Mouse (Mus musculus) lung, postnatal 10 days (tissue): ENCODE measurements around the gene Kcnk10.
"Not testable (repeated sequence)": the region's sequence is repeated elsewhere in the genome, so short reads cannot be mapped to it uniquely, and the experiment has no call there.

Experiments
- DNase-seq: peaks from one replicate; pipeline ENCODE4 v3.0.0; 2021

Gene Kcnk10

DNA sequence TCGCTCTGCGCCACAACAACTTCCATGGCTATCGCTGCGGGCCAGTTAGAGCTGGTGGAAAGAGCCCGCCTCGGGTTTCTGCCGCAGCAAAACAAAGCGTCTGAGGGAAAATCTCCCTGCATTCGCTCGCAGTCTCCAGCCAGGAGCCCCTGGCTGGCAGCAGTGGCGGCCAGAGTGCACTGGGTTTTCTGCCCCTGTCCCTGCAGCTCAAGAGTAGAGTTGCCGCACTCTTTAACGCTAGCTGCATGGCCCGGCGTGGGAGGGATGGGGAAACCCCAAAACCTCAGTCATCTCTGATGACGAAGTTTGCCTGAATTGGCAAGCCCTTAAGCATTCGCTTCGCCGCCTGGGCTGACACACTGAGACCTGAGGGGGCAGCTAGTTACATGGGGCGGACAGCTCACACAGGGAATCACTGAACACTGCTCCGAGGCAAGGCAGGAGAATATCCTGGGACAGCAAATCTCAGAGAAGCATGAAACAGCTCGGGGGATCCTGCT, at the start of gene Kcnk10:
Gene Kcnk10 (minus strand): TSS at position 450 of the 500 bp plus-strand sequence.
- DNase-seq: no peak

DNA sequence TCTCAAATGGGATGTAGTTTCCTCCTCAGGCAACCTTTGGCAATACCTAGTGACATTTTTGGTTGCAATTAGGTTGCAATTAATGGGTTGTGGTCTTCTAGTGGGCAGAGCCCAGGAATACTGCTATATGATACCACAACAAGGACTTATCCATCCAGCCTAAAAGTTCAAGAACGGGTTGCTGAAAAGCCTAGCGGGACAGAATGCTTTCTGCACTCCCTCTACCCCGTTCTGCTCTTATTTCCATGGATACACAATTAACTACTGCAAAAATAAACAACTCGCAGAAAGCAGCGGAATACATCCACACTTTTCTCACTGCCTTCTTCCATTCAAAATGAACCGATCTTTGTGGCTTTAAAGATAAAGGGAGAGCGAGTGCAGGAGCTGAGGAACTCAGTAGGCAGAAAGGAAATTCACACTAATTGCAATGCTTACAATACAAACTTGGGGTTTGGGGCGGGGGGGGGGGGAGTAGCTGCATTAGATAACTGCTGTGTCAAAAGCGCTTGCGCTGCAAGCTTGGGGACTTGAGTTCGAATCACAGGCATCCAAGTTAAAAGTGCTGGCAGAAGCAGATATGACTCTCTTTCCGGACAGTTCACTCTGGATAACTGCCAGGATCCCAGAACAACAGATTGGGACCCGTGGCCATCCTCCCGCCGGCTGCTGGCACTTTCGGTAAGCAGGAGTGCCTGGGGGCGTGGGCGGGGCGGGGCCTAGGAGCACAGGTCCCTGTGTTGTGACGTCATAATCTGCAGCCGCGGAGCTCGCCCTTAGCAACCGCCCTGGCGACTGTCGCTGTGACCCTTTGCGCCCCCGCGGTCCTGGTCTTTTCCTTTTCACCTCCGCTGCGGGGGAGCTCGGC, 49.5 kb upstream of the Kcnk10 start, which contains the start of gene Spata7:
Gene Spata7 (plus strand): TSS at position 766 of the 868 bp plus-strand sequence.
- peak; percentile 91 for DNase-seq

DNA sequence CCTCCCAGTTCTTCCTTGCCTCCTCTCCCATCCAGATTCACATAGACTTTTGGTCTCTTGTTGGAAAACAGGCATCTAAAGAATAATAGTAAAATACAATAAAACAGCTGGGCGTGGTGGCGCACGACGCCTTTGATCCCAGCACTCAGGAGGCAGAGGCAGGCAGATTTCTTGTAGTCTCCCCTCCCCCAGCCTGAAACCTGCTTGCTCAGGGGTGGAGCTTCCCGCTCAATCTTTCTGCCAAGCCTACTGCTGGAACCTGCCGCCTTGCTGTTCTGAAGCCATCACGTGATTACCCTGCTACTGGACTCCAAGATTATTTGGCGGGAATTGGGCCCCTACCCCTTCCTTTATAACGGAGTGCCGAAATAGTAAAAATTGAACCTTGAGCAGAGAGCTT, 45.2 kb upstream of the Kcnk10 start:
- DNase-seq: not testable (repeated sequence)

DNA sequence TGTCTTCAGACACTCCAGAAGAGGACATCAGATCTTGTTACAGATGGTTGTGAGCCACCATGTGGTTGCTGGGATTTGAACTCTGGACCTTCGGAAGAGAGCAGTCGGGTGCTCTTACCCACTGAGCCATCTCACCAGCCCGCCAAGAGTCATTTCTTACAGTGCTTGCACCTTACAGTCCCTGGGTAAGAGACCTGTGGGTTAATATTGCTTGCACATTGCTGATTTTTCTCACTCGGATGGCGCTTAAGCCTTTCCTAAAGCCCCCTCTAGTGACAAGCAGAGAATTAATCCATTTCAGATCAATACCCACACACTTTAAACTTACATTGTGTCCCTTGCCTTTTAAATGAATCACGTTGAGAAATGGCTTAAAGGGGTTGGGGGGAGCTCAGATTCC, 42.8 kb upstream of the Kcnk10 start:
- DNase-seq: not testable (repeated sequence)

DNA sequence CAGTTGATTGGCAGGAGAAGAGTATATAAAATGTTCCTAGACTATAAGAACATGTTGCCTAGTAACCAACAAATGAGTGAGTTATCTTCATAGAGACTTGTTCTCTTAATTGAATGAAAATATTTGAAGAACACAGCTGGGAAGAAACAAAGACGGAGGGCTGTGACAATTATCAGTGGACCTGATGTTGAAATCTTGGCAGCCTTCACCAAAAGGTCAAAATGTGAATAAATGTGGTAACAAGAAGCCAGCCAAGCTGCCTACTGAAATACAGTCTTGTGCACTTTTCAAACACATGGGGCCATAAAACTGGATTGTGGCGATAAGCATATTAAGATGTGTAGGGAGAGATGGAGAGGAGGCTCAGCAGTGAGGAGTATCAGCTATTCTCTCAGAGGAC, 41.4 kb upstream of the Kcnk10 start:
- DNase-seq: peak; percentile 42

DNA sequence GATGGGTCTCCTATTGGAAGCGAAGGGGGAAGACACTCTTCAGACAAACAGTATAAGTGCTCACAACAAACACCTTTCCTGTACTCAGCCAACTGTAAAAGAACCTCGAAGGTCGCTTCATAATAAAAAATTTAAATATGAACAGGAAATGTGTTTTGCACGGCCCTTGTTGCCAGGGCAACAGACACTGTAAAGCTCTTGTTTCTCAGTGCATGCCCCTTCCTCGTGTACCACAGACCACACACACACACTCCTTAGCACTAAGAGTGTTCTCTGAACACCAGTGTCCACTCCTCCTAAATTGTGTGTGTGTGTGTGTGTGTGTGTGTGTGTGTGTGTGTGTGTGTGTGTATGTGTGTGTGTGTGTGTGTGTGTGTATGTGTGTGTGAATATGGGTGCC, 37.6 kb upstream of the Kcnk10 start:
- no peak for DNase-seq

DNA sequence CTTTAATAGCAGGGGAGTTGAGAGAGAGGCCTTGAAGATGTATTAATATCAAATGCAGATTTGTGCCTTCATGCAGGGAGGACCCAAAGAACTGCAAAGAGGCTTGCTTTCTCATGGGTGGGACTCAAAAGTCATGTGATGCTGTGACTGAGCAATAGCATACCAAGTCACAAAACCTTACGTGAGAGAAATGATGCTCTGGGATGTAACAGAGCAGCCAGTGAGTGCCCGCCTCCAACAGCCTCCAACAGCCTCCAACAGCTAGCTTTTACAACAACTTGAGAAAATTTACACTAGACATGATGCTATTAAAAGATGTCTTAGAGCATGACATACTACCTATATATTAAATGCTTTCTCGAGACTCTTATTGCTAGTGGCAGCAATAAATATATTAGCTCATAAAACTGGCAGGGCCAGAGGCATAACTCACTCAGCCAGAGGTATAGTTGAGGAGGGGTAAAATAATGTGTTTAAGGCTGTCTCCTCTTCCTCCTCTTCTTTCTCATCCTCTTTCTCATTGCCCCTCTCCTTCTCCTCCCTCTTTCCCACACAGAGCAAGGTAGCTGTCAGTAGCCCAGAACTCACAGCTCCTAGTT, 36.9 kb upstream of the Kcnk10 start:
- DNase-seq: no peak

DNA sequence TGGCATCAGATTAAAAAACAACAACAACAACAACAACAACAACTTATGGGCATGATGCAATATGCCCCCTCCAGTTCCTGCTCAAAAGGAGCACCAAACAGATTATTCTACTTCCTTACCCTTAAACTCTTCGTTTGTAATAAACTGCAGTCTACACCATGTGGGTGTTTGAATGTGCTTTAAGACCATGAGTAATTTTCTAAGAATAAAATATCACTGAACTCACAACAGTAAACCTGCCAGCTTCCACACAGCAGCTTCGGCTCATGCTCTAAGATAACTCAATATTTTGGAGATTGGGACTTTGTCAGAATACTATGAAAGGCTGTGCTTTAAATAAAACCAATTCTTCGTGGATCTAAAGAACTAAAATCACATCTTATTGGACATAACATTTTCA, 32.2 kb upstream of the Kcnk10 start:
- no peak for DNase-seq

DNA sequence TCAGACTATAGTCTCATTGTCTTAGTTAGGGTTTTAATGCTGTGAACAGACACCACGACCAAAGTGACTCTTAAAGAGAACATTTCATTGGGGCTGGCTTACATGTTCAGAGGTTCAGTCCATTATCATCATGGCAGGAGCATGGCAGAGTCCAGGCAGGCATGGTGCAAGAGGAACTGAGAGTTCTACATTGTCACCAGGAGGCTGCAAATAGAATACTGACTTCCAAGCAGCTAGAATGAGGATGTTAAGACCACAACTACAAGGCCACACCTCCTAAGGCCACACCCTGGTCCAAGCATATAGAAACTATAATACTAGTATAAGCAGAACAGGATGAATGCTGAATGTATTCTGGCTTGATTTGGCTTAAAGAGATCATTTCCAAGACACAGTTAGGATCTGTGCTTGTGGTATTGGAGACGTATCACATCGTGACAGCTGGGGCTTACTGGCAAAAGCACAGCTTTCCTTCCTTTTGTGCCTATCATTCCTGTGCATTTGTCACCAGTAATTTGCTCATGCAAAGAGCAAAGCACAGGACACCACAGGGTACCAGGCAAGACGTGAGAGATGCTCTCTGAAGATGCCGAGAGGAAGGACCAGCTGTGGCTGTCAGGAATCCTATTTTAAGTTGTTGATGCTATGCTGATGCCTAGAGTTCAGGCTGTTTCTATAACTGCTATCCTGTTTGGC, 28.6 kb upstream of the Kcnk10 start:
- no peak for DNase-seq

DNA sequence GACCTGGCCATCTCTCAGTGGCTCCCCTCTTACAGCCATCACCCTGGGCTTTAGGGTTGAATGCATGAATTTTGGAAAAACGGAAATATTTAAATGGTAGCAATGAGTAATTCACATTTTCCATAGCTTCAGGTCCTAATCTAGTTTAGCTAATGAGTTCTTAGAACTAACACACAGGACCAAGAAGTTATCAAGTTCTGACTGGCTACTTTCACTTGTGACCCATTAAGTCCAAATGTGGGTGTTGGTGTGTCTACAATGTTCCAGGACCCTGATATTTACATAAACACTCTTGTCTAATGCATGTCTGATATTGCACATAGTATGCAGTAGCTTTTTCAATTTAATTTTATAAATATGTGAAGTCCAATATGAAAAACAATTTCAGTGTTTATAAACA, 27.2 kb upstream of the Kcnk10 start:
- no peak for DNase-seq

DNA sequence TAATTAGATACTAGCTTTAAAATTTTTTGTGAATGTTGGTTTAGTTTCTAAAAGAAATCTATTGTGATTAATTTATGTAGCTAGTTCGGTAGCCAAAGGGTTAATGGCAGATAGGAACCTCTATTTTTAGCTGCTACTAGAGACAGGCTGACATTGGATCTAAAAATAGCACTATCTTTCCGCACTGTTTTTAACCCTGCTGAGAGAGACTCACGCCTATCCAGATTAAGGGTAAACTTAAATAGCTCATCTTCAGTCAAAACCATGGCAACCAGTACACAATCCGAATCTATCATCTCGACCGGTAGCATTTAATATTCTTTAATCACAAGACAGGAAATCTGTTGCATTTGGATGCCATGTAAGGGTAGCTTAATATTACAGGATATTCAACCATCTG, 24.0 kb upstream of the Kcnk10 start:
- DNase-seq: no peak

DNA sequence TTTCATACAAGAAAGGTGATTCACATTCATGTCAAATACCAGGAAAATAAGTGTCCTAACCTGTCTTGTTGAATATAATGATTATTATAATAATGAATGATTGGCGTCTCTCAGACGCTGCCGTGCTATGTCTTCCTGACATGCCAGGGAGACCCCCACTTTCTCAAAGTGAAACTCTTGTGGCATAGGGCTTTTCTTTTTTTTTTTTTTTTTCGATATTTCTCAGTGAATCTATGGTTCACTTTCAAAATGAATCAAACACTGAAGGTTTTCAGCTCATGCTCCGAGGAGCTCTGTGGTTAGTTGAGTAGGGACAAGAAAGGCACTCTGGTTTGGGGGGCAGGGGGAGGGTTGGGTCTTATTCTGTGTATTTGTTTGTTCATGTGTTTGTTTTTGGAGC, 22.8 kb upstream of the Kcnk10 start:
- DNase-seq: no peak

DNA sequence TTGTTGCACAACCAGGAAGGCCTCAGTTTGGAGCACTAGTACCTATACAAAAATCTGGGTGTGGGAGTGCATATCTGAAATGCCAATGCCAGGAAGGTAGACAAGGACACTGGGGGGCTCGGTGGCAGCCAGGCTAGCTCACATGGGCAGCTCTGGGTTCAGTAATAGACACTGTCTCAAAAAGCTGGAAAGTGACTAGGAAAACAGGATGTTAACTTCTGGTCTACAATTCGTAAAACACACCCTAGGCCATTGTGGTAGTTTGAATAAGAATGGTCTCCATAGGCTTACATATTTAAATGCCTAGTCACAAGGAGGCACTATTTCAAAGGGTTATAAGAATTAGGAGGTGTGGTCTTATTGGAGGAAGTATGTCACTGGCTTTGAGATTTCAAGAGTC, 12.9 kb upstream of the Kcnk10 start:
- DNase-seq: no peak

DNA sequence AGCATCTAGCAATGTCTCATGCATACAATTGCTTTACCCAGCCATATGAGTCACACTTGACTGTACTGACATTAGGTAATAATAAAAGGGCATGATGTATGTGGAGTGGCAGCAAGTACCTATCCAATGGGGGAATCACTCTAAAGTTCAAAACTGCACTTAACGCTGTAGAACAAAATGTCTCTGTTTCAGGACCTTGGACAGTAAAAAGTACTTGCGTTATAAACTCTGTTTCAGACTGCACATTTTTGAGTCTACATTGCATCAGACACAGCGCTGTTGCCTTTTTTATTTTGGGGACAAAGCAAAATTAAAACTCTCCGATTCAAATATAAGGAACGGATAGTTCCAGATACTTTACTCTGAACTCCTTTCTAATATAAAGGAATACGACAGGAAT, 10.5 kb upstream of the Kcnk10 start:
- DNase-seq: no peak

DNA sequence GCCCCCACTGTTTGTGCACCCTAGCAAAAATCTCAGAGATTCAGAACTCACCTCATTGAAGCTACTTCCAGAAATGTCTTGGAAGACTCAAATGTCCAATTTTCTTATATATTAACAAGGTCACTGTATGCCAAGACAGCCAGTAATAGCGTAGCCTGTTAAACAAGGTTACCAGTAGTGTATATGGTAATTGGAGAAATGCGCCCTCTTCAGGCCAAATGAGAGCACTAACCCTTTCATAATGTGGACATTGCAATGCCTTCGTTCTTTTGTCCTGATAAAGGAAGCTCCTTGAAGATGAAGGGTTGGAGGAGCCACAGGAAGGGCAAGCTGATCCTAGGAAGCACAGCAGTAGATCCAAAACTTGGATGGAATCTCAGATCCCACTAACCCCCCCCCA, 7.2 kb upstream of the Kcnk10 start:
- no peak for DNase-seq

DNA sequence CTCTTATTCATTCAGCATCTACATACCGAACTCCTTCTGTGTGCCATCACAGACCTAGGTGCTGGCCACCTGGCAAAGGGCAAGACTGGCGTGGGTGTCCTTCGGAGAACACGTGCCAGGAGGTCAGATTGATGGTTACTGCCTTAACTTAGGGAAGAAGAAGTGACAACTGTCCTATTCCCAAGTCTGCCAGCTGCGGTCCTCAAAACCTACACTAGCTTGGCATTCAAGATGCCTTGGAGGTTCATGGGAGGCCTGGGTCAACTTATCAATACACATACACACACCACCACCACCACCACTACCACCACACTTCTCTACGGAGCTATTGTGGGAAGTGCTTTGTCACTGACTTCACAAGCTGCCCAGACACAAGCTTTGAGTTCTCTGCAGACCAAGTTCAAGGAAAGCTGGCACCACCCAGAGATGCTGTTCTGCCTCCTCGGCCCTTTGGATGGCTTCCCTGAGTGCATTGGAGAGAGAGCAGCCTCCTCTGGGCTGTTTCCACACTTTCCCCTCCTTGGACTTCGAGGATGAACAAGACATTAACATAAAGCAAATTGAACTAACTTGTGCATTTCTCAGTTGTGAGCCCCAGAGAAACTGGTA, 2.1 kb downstream of the Kcnk10 start:
- no peak for DNase-seq

DNA sequence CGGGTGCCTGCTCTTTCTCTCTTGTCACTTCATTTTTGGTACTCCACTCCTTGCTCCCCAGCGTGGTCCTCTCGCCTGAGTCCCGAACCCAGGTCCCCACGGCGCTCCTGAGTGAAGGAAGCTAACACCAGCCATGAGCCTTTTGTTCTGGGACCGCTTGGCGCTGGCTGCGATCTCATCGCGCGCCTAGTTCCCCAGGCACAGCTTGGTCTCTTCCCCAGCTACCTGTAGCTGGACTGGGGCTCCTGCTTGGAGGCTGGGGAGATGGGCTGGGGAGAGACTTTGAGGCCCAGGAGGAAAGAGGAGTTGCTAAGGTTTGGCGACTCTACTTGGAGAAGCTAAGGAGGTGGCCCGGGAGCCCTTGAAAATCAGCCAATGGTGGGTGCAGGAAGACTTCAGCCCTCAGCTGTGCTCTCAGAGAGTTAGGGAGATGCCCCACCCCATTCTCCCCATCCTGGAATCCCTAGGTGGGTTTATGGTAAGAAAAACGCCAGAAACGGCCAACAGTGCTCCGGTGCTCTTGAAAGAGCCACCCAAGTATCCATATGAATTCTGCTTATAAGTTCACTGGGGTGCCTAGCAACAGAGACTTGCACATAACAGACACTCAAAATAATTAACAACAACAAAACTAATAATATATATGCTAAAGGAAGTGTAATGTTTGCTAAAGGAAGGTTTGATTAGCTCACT, 2.8 kb downstream of the Kcnk10 start:
- no peak for DNase-seq

DNA sequence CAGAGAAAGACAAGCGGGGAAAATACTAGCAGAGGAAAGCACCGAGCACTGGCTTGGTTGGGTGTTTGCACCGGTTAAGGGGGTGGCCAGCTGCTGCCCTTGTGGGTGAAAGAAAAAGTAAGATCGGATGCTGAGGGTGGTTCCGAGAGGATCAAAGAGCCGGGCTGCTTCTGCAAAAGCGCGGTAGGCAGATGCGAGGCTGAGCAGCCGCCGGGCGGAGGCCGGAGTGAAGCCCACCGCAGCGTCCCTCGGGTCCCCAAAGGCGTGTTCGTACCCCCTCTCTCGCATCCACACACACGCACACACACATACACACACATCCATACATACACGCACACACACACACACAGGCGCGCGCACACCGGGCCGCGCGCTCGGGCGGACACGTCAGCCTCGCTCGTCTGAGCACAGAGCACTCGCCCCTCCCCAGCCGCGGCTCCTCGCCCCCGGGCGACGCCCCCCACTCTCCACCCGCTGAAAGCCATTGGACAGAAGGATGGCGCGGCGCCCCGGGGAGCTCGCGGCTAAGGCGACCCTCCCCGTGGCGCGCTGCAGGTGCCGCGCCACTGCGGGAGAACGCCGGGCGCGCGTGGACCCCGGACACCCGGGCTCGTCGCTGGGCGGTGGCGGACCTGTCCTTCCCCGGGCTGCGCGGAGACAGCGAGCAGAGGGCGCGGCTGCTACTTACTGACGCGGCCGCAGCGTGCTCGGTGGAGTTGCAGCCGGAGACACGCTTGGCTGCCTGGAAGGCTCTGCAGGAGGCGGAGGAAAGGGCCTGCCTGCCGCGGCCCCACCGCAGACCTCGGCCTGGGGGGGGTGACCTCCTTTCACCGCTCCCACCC, 3.5 kb downstream of the Kcnk10 start:
- DNase-seq: no peak

DNA sequence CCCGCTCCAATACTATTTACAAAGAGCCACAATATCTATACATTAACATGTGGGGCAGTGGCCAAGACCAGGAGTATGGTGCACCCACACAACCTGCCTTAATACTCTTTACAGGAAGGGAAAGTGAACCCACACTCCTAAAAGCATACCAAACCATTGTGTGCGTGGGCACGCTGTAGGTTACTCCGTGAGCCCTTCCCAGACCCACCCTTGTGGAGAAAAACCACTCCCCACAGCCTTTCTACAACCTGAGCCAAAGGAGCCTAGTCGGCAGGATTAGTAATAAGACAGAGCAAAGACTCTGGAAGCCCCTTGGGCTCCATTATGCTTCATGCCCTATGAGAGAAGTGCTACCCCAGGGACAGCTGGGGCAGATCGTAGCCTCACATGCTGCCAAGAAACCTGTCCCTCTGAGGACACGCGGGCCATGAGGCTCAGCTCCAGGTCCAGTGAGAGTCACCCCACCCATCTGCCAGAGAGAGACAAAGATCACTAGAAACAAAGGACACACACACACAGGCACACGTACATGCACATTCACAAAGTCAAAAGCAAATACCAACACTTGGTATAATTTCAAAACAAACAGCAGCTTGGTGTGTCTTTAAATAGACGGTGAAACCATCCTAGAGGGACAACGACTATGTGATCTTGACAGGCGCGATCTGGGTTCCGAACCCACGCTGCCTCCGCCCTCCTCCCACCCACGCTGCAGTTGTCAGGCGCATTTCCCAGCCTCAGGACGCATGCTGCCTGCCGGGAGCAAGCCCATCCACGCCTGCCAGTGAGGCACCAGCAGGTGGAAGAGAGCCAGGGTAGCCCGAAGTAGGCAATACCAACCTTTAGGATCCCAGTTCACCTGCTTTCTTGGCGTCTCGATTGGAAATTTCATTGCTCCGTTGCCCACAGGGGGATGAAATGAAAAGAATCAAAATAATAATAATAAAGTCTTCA, 4.5 kb downstream of the Kcnk10 start:
- DNase-seq: no peak

DNA sequence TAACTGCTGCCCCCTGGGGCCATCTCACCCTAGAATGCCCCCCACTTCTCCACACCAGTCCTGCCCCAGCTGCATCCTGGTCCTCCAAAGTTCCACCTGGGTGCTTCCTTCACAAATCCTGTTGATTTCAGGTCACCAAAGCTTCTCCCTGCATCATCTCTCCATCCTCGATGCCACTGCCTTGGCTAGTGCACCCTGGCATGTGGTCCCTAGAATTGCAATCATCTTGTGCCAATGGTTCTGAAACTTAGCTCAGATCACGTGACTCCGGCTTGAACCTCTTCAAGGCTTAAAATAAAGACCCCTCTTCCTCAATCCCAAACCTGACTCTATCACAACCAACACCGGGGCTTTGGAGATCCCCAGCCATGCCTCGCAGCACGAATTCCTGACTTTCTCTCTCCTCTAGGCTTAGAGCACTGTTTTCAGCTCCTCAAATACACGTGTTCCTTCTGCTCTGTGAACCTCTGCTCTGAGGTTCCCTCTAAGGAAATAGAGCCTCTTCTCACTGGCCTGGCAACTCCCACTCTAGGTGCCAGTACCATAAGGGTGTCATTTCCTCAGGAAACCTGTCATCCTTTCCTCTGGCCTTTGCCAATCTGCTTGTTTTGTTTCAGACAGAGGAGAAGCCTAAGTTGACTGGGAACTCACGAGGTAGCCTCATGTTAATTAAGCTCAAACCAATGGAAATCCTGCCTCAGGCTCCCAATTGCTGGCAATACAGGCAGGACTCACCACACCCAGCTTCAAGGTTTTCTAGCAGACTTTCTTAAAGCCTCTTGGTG, 6.0 kb downstream of the Kcnk10 start:
- DNase-seq: no peak
